Mouse (Mus musculus) kidney, postnatal 25 days (tissue): Measurements from ENCODE around the gene Gpd1.

Experiments used
- DNase-seq, 2 experiments: peaks; one replicate each; pipeline ENCODE4 v3.0.0; 2021; ENCODE audit warnings: mixed read lengths in 2 of 2

The Gpd1 gene

GRCm38 (mm10) chr15:99772925-99773324 is 55.6 kb downstream of the Gpd1 start:
- no peak for DNase-seq
